Mouse (Mus musculus) ovary, postnatal 36 days (tissue): Measurements from ENCODE around the gene Spsb4.
A peak's percentile ranks its signal among the peaks of the same experiment; 100 is the strongest.

Experiments
- DNase-seq: peaks from one replicate; pipeline ENCODE4 v3.0.0; 2022; ENCODE audit warnings: low spot score, mixed read lengths

The Spsb4 gene

DNA sequence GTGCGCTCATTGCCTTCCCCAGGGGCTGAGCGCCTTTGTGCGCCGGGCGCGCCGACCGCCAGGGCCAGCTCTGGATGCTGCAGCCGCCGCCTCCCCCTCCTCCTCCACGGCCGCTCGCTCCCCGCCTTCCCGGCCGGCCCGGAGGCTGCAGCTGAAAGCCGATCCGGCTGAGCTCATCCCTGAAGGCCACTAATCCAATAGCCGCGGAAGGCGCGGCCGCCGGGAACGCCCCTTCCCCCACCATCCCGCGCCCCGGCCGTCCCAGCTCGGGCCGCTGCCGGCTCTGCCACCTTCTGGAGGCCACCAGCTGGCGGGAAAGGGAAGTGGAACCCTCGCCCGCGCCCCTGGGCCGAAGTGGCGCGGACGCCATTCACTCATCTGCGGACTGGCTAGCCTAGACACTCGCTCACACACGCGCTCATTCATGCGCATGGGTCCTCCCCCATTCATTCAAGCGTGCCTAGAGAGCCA, at the start of gene Spsb4:
Gene Spsb4, minus strand, starts transcription at position 167 of the 471 bp plus-strand sequence.
- DNase-seq: peak; percentile 91

GRCm38 (mm10) chr9:97067761-97068160, 49.1 kb upstream of the Spsb4 start:
- DNase-seq: no peak

- DNase-seq: no peak
Measured at GRCm38 (mm10) chr9:97065885-97066284, 47.2 kb upstream of the Spsb4 start.

- DNase-seq: no peak
Measured at GRCm38 (mm10) chr9:97065216-97065615, 46.6 kb upstream of the Spsb4 start.

DNA sequence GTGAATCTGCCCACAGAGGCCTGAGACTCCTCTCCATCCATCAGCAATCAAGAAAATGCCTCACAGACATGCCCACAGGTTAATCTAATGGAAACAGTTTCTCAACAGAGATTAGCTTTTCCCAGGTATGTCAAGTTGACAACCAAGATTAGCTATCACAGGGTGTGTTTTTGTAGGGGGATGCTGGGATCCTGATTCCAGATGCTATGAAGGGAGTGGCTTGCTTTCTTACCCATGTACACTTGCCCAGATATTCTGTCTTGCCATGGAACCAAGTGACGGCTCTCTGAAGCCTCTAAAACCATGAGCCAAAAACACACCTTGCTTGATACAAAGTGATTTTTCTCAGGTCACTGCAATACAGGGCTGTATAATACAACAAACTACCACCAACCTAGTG, 45.5 kb upstream of the Spsb4 start:
- DNase-seq: no peak

DNA sequence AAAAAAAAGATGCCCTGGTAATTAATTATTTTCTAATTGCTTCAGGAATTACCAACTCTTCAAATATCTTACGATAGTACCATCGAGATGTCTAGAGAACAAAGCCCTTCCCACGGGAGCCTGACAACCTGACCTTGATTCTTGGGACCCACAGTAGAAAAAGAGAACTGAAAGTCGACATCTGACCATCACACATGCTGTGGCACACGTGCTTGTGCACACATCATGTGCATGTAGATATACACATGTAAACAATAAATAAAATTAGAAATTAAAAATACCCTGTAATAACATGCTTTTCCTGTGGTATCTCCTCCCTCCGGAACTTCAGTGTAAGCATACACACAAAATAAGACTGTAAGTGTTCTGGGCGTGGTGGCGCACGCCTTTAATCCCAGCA, 43.1 kb upstream of the Spsb4 start:
- DNase-seq: no peak

DNA sequence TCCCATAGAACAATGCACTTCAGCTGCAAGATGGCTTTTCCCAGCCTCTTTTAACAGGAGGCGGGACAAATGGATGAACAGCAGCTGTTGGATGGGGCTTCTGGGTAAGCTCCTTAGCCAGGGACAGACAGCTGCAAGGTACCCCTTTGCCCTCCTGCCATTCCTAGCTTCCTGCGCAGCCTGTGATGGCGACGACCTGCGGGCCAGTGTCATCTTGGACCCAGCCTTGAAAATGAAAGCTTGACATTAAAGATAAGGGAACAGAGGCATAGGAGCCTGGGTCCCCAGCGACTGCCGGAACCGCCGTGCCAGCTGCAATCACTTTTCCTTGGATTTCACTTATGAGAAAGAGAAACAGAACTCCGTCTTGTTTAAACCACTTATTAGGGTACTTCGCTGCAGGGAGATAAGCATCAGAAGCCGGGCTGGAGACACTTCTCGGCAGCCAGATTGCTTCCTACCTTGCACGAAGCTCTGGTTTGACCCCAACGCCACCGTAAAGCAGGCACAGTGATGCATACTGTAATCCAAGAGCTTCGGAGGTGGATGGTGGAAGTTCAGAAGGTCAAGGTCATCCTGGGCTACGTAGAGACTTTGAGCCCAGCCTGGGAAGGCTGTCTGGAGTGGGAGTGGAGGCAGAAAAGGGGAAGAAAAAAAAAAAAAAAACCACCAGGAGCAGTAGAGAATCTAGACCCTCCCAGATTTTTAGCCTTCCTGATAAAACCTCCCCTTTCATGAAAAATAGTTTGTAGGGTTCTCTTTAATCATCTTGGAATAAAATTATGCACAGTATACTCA, 38.1 kb upstream of the Spsb4 start:
- no peak for DNase-seq

GRCm38 (mm10) chr9:97055906-97056305, 37.3 kb upstream of the Spsb4 start:
- DNase-seq: no peak

DNA sequence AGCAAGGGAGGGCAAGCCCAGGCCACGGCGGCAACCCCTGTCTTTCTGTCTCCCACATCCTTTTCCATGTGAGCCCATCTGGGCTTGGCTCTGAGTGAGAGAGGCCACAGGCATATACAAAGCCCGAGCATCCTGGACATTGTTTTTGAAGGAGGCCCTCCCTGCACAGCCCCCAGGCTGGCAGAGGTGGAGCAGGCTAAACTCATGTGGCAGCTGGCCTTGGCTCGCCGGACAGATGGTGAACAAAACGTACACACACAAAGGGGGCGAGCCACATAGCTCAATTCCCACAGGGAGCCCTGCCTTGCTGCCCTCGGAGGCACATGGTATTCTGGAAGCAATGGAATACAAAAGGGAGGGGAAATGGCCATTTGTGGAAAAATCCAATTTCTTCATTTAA, 32.5 kb upstream of the Spsb4 start:
- no peak for DNase-seq

DNA sequence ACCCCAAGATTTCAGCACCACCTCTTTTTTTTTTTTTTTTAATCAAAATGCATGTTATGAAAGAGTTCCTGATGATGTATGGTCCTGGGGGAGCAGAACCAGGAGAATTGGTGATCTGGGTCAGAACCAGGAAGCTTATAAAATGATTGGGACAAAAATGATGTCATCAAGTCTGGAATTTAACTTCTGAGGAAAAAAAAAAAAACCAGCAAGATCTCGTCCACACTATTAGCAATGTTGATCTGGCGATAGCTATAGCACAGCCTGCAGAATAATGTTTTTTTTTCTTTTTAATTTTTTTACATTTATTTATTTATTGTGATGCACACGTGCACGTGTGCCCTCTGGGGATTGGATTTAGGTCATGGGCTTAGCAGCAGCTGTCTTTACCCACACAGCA, 27.6 kb upstream of the Spsb4 start:
- DNase-seq: no peak

- DNase-seq: no peak
Measured at GRCm38 (mm10) chr9:97041633-97042032, 23.0 kb upstream of the Spsb4 start.

GRCm38 (mm10) chr9:97038010-97038409, 19.4 kb upstream of the Spsb4 start:
- DNase-seq: no peak

- DNase-seq: no peak
Measured at GRCm38 (mm10) chr9:97036656-97037055, 18.0 kb upstream of the Spsb4 start.

DNA sequence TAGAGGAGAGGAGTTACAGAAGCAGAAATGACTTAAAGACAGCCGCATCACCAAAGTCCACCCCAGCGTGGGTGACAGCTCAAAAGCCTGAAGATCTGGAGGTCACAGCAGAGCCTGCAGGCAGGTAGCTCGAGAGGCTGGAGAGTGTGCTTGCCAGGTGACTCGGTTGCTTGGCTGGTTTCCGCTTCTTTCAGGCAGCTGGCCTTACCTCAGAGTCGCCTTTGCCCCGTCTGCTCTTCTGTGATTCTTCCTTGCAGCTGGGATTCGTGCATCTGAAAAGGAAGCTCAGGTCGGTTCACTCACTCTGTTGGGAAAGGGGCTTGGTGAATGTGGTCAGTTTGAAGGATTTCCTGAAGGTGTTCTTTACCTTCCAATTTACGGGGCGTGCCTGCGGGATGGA, 8.7 kb upstream of the Spsb4 start:
- no peak for DNase-seq

DNA sequence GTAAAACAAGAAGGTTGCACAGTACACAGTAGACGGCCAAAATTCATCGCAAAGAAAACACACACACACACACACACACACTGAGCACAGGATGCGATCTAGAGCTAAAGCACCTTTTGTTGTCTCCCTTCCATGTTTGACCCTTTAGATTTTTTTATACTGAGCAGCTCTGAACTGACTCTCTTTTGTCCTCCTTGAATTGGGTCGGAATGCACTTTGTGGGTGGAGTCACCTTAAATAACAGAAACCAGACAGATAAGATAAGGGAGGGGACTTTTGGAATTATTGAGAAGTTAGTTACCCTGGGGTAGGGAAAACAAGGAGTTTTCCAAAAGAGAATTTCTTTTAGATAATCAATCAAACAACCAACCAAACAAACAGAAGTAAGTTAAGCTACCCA, 7.4 kb upstream of the Spsb4 start:
- no peak for DNase-seq

GRCm38 (mm10) chr9:97024451-97024850, 5.8 kb upstream of the Spsb4 start:
- no peak for DNase-seq

DNA sequence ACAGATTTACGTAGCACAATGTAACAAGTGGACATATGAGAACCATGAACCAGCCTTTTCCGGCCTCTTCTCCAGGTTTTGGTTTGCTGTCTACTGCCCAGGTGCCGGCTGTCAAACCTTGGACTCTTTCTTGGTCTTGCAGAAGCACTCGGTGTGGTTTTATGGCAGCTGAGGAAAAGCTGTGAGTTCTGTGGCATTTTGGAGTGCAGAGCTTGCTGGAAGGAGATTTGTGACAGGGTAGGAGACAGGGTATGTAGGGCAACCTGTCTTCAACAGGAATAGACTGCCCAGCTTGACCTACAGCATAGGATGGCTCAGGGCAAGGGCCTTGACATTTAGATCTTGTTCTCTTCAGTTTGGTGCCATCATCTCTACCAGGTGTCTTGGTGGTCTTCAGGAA, 4.3 kb upstream of the Spsb4 start:
- DNase-seq: no peak

DNA sequence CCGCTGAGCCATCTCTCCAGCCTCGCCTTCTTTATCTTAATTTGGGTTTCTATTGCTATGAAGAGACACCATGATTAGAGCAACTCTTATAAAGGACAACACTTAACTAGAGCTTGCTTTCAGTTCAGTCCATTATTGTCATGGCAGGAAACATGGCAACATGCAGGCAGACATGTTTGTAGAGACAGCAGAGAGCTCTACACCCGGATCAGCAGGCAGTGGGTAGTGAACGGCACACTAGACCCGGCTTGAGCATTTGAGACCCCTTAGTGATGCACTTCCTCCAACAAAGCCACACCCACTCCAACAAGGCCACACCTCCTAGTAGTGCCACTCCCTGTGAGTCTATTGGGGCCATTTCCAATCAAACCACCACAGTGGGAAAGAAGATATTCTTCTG, 3.7 kb upstream of the Spsb4 start:
- no peak for DNase-seq

GRCm38 (mm10) chr9:97020152-97020551, 1.5 kb upstream of the Spsb4 start:
- DNase-seq: no peak

- no peak for DNase-seq
Measured at GRCm38 (mm10) chr9:97019686-97020085, 1.0 kb upstream of the Spsb4 start.

- no peak for DNase-seq
Measured at GRCm38 (mm10) chr9:97019231-97019630, 588 bp upstream of the Spsb4 start.

GRCm38 (mm10) chr9:97017811-97018641, 617 bp downstream of the Spsb4 start:
- peak; percentile 76 for DNase-seq

DNA sequence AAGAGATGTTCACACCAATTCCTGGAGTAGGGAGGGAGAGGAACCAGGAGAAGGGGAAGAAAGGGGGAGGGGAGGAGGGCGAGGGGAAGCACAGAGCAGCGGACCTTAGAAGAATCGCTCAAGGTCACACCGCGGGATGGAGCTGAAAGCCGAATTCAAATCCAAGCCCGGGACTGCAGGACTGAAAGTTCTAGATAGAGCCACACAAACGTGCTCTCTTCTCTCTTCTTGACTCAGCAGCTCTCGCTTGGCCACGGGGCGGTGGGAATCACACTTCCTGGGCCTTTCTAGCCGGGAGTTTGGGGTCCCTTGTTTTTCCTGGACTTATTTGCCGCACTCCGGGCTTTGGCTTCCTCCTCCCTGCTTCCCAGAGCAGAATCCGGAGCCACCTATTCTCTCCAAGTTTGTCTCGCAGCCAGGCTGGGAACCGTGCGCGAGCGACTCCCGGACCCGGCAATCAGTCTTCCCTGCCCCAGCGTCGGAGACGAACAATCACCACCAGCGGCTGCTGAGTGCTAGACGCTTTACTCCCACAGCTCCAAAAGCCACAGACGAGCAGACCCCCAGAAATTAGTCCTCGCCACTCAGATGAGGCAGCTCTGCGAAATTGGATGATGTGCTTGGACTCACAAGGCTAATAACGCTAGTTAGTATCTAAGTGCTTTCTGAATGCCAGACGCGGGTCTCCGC, 1.4 kb downstream of the Spsb4 start:
- no peak for DNase-seq
